Mouse (Mus musculus) frontal cortex, adult (tissue): ENCODE data around the gene Slc22a2.
"Not testable (repeated sequence)": the region's sequence is repeated elsewhere in the genome, so short reads cannot be mapped to it uniquely, and the experiment has no call there.

Experiments used
- ATAC-seq: cut with Nextera tagmentation; 2 replicates; pipeline ENCODE4 v1.9.2; 2017; ENCODE audit warnings: mild to moderate bottlenecking, moderate library complexity, mixed read lengths; ENCODE audit not compliant: low TSS enrichment

The Slc22a2 gene

GRCm38 (mm10) chr17:12583991-12584390 lies at the start of gene Slc22a2:
TSS of gene Slc22a2 (plus strand) at chr17:12584132.
- no peak for ATAC-seq

DNA sequence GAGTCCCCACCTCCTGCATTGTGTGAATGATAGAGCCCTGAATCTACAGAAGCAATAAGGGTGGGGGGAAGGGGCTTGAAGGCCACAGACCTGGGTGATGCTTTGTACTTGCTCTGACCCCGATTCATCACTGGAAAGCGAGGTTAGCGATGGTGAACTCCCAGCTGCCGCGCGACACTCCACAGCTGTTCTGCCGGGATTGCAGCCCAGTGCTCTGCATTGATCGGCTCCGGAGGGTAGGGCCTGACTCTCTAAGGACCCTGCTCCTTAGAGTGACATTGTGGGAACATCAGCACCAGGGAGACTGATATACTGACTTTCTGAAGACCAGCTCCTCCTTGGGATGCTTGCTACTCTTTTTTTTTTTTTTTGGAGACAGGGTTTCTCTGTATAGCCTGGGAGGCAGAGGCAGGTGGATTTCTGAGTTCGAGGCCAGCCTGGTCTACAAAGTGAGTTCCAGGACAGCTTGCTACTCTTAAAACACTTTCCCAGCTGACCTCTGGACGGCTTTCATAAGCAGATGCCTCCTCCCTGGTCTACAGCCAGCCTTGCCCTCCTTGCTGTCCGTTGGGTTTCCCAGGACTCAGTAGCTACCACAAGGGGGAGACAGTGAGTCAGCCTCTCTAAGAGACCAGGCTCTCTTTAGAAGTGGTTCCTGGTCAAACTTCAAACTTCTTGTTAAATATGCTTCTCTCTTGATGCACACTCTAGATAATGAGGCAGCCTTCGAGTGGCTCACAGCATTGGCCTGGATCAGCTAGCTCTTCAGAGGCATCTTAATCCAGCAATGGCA lies 49.4 kb upstream of the Slc22a2 start:
- peak; percentile 70; the same call in 1 of the 2 replicates for ATAC-seq

GRCm38 (mm10) chr17:12562215-12562614 lies 21.7 kb upstream of the Slc22a2 start:
- no peak for ATAC-seq

GRCm38 (mm10) chr17:12564481-12565000 lies 19.4 kb upstream of the Slc22a2 start:
- not testable (repeated sequence) for ATAC-seq

DNA sequence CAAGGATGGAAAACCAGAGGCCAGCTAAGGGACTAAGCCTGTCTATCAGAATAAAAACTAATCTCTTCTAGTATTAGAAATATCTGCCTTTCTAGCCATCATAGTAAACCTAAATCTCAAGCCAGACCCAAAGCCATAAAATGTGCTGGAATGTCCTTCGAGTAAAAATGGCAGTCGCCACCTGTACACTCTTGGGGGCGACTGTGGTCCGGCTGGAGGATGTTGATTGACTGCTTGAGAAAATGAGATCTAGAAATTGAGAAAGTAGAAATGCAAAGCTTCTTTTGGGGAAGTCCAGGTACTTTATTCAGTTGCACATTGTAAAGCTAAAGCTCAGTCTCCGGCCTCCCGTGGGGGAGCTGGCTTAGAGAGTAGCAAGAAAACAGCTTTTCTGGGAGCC lies 18.5 kb upstream of the Slc22a2 start:
- ATAC-seq = no peak

DNA sequence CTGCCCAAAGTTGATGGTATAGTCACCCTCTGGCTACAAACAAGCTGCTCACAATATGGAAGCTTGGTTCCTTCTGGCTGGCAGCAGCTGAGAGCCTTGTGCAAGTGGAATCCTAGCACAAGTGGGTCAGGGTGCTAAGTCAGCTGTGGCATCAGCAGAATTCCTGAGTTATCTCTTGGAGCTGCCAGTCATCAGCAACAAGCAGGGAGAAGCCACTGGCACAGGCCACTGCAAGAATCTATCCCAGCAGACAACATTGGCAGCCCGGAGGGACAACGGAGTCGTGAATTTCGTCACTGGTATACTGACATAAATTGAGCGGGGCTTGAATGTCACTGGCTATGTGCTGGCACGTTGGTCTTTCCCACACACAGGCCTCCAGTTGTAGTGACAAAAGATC lies 12.6 kb upstream of the Slc22a2 start:
- no peak for ATAC-seq

GRCm38 (mm10) chr17:12571924-12572463 lies 11.9 kb upstream of the Slc22a2 start:
- no peak for ATAC-seq

GRCm38 (mm10) chr17:12575391-12575790 lies 8.5 kb upstream of the Slc22a2 start:
- no peak for ATAC-seq

GRCm38 (mm10) chr17:12577096-12577495 lies 6.8 kb upstream of the Slc22a2 start:
- ATAC-seq = no peak

DNA sequence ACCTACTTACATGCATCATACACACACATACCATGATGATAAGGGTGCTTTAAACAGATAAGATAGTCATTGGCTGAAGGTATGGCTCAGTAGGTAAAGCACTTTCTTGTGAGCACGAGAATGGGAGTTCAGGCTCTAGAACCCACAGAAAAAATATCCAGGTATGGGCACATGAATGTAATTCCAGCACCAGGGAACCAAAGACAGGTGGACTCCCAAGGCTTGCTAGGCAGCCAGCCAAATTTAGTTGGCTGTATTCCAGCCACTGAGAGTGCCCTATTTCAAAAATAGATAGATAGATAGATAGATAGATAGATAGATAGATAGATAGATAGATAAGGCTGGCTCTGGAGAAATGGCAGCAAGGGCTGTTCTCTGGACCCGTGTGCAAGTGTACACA lies 1.4 kb downstream of the Slc22a2 start:
- no peak for ATAC-seq

- ATAC-seq = no peak
These were observed 3.0 kb downstream of the Slc22a2 start for GRCm38 (mm10) chr17:12586966-12587365.

- no peak for ATAC-seq
These were observed 4.9 kb downstream of the Slc22a2 start for GRCm38 (mm10) chr17:12588801-12589247.

- no peak for ATAC-seq
These were observed 7.1 kb downstream of the Slc22a2 start for GRCm38 (mm10) chr17:12590911-12591625.

GRCm38 (mm10) chr17:12595846-12596515 lies 12.0 kb downstream of the Slc22a2 start:
- no peak for ATAC-seq

DNA sequence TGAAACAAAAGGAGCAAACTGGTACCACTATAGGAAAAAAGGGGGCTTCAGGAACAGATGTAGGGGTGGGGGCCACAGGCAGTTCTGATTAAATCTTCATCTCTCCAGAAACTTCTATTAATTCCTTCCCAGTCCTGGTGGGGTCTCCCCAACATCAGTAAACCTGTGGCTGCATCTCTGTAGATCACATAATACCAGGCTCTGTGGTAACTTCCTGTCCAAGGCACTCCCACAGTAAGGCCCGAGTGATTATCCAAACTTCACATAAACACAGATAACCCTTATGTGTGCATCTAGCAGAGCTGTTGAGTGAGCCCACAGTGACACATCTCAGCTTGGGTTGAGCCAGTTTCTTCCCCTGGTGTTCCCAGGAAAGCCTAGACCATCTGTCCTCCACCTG lies 22.7 kb downstream of the Slc22a2 start:
- ATAC-seq = no peak

DNA sequence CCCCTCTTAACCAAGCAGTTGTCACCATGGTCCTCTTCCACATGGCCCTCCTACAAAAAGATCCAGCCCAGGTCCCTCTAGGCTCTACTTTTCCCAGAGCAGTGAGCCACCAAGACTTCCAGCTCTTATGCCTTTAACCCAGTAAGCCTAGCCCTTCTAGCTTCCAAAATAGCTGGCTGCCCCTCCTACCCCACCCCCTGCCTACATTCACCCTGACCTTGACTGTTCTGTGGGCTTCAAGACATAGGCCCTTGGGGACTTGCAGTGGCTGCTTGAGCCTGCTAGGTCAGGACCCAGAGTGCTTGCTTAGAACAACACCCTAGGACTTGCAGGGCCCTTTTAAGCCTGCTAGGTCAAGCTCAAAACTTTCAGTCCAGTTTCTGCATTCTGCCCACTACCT lies 23.3 kb downstream of the Slc22a2 start:
- ATAC-seq = no peak

DNA sequence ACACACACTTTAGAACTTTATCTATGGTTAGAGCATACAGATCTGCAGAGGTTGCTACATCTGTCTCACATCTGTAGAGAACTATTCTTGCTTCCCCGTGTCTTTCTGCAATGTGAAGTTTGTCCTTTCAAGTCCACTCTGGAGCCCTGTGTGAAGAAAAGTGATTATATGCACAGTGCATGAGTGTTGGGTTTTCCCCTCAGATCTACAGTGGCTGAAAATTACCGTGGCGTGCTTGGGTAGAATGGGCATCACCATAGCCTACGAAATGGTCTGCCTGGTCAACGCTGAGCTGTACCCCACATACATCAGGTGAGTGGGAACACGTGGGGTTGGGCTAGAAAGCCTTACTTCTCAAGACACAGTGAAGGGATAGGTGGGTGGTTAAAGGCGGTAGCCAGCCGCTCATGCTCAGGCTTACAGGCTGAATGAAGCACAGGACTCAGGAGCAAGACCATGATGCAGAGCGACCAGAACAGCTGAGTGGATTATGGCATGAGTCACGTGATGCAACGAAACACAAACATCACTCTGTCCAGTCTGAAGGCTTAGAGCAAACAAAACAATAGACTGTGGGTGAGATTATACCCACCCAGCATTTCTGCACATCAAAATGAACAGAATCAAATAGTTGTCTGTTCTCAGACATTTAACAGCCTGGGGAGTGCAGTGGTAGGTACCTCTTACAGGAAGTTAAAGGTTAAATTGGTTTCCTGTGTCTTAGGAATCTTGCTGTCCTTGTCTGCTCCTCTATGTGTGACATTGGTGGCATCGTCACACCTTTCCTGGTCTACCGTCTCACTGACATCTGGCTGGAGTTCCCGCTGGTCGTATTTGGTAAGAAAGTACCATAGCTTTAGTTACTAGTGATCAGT lies 30.8 kb downstream of the Slc22a2 start:
- ATAC-seq = no peak

DNA sequence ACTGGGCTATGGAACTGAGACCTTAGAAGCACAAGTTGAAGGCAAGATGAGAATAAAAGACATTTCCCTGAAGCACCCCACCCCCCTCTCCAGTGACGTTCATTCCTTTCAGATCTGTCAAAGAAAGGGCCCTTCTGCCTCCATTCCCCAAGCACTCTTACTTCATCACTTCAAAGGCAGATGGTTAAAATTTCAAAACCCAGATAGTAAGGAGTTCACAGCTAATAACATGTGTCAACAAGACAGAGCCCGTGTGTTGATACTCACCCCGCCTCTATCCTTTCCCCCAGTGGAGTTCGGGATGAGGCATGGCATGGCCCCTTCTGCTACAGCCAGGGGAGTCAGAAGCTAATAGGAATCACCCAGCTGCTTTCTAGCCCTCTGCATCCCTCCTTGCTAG lies 31.5 kb downstream of the Slc22a2 start:
- no peak for ATAC-seq

DNA sequence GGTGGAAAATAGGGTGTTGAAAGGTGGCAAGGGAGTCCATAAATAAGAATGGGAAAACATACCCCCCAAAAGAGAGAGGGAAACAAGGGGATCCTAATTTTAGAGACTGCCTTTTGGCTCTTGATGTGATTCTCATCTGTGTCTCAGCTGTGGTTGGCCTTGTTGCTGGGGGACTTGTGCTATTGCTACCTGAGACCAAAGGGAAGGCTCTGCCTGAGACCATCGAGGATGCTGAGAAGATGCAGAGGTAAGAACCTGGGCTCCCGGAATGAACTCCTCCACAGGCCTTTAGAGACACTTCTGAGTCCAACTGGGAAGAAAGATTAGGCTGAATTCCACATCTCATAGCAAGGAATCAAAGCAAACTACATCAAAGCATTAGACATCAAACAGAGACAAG lies 35.7 kb downstream of the Slc22a2 start:
- no peak for ATAC-seq

DNA sequence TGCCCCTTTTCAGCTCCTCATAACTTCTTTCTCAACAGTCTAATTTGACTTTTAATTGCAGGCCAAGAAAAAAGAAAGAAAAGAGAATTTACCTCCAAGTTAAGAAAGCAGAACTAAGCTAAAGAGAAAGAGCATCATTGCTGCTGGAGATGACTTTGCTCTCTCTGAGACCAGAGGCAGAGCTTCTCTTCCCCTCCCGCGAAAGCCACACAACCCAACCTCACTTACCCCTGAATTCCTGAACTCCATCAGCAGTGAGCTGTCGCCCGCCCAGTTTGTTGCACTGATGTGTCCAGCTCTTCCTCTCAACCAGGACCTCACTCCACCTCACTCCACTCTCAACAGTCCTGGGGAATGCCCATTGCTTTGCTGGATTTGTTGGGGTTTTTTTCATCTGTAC lies 44.1 kb downstream of the Slc22a2 start:
- no peak for ATAC-seq
